Mouse (Mus musculus): ENCODE data around the gene Ppp1r36. TPM values are rescaled to one million over a fixed set of nuclear protein-coding genes. Genes with fewer than 3 reads are reported as not detected.
"Not testable (repeated sequence)": the region's sequence is repeated elsewhere in the genome, so short reads cannot be mapped to it uniquely, and the experiment has no call there.

Gene Ppp1r36
- total RNA-seq, 2 experiments from 2014 or later, result 0.18 TPM; not detected in 1

- DNase-seq, result no peak
Observed at GRCm38 (mm10) chr12:76448127-76448526, 30.8 kb downstream of the Ppp1r36 start.

DNA sequence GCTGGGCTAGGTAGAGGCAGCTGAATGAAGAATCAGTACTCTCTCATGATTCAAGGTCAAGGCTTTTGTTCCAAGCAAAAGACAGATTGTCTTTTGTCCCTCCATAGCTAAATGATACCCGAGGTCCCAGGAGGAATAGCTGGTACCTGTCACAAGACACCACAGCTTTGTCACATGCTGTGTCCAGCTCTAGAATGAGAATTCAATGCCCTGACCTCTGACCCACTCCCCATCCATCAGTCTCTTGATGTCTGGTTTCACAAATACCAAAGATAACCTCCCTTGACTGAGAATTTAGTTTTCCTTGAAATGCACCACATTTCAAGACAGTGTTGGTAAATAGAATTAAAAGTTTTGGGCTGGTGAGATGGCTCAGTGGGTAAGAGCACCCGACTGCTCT is 34.9 kb downstream of the Ppp1r36 start:
- no peak for DNase-seq

DNA sequence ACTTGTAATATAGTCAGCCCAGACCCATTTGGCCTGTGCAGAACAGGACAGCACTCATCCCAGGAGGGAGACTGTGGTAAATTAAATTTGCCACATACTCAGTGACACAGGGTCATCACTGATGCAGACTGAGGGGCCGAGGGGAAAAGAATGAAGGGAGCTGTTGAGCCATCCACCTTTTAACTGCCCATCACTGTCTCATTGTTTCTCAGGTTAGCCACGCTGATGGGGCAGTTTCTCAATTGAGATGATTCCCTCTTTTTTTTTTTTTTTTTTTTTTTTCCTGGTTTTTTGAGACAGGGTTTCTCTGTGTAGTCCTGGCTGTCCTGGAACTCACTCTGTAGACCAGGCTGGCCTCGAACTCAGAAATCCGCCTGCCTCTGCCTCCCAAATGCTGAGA is 41.1 kb downstream of the Ppp1r36 start:
- DNase-seq, result not testable (repeated sequence)

DNA sequence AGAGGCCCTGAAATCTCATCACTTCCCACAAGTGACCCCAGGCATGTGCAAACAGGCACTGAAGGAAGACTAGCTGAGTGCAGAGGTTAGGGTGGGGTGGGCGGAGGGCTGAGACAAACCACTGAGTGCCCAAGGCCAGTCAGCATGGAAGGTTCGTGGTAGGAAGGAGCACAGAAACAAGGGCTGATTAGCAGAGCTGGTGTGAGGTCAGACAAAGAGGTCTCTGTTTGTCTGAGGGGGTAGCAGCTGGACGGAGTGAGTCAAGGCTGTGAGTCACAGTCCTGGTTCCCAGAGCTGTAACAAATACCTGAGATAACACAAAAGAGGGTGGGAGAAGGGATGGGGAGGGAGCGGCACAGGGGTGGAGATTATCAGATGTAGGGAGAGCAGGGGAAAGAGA is 41.7 kb downstream of the Ppp1r36 start:
- DNase-seq, result no peak

GRCm38 (mm10) chr12:76463391-76463790 is 46.1 kb downstream of the Ppp1r36 start:
- peak in 1 of 2 experiments; percentile 18 for DNase-seq

- DNase-seq, result no peak
Observed at GRCm38 (mm10) chr12:76464651-76465252, 47.4 kb downstream of the Ppp1r36 start.

GRCm38 (mm10) chr12:76466651-76467050 is 49.3 kb downstream of the Ppp1r36 start:
- DNase-seq, result peak; percentile 33 to 46

DNA sequence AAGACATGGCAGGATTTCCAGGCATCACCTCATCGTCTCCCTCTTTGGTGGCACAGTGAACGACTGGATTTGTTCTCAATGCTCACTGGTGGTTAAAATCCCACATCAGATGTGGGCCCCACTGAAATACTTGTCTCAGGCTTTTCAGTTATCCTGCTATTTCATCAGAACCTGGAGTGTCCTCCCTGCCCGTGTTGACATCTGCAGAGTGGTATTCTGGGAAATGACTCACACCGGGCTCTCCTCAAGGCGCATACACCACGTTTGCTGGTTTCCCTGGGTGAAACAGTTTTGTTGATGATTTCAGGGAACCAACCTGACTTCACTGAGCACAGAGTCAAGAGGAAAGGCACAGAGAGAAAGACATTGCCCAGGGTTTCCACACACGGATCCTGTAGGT is 49.9 kb downstream of the Ppp1r36 start:
- DNase-seq, result no peak

DNA sequence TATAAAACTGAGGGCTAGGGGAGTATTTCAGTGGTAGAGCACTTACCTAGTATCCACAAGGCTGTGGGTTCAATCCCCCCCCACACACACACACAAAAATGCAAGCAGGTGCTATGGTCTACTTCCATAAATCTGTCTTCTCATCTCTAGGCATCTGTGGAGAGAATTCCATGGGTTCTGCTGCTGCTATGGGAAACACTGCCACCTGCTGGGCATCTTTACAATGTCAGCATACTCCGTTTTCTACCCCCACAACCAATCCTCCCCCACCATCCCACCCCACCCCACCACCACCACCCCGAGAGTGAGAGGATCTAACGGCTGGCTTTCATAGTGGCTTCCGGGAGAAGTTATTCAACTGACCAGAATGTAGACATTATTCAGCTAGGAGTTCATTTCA is 54.7 kb downstream of the Ppp1r36 start:
- peak; percentile 63 to 84 for DNase-seq

- DNase-seq, result no peak
Observed at GRCm38 (mm10) chr12:76473562-76474245, 56.4 kb downstream of the Ppp1r36 start.

DNA sequence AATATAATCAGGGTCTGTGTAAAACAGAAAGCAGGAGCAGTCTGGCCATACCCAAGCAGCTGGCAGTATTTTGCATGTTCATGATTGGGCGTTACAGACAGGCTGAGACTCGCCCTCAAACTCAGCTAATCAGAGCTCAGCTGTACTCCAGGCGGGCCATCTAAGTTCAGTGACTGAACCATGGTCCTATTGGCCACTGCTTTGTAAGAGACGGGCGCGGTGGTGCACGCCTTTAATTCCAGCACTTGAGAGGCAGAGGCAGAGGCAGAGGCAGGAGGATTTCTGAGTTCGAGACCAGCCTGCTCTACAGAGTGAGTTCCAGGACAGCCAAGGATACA is 56.9 kb downstream of the Ppp1r36 start:
- DNase-seq, result peak in 1 of 2 experiments; percentile 15

DNA sequence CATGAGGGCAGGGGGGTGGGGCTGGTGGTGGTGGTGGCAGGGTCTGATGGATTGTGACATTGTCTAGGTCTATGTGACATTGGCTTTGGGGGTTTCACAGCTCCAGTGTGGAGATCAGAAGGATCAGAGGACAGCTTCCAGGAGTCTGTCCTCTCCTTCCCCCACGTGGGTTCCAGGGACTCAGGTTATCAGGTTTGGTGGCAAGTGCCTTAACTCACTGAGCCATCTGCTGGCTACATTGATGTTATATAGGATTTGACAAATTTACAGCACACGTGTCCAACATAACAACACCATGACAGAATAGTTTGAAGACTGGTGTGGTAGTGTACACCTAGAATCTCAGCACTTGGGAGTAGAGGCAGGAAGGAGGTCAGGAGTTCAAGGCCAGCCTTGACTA is 57.5 kb downstream of the Ppp1r36 start:
- DNase-seq, result no peak

GRCm38 (mm10) chr12:76476146-76476545 is 58.8 kb downstream of the Ppp1r36 start:
- DNase-seq, result no peak

DNA sequence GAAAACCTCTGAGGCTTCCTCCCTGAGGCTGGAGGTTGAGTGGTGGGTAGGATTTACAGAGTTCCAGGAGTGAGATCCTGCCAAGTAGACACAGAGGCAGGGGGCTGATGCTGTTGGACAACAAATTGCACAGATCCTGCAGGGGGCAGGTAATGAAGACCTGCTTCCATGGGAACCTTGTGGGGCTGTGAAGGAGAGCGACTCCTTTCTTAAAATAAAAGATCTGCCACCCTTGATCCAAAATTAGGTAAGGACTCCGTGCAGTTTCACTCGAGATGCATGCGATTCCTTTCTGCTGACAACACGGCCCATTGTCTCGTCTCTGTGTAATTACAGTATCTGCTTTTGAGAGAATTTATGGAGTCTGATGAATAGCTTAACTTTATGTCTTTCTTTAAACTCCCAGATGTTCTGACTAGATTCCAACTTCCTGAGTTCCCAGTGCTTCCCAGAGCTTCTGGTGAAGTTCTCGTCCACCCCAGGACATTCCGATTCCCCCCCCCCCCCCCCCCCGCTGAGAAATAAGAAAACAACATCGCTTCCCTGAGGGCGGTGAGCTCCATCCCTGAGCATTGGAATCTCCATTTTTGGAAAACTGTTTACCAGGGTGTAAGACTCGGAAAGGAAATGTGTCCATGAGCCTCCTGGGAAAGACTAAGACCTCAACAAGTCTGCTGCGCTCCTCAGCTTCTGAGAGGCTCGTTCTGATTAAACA is 61.1 kb downstream of the Ppp1r36 start:
- DNase-seq, result peak; percentile 45 to 52

DNA sequence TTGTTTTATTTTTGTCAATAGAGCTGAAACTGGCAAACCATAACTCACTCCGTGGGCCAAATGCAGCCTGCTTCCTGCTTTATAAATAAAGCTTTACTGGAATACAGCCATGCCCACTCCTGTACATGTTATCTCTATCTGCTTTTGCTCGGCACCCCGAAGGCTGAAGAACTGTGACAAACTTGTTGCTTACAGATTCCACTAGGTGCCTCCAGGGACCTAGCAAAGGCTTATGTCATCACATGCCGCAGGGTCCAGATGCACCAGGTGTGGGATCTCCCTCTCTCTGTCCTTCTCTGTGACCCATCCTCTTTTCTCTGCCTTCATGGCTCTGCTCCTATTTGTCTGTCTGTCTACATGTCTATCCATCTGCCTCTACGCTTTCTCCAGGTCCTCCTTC is 61.8 kb downstream of the Ppp1r36 start:
- DNase-seq, result peak; percentile 22 to 34

- DNase-seq, result peak; percentile 52 to 63
Observed at GRCm38 (mm10) chr12:76479836-76480495, 62.6 kb downstream of the Ppp1r36 start.

GRCm38 (mm10) chr12:76482446-76482845 is 65.1 kb downstream of the Ppp1r36 start:
- peak; percentile 33 to 74 for DNase-seq

- no peak for DNase-seq
Observed at GRCm38 (mm10) chr12:76482948-76483347, 65.6 kb downstream of the Ppp1r36 start.

GRCm38 (mm10) chr12:76484881-76485280 is 67.5 kb downstream of the Ppp1r36 start:
- DNase-seq, result no peak

GRCm38 (mm10) chr12:76485381-76485780 is 68.0 kb downstream of the Ppp1r36 start:
- no peak for DNase-seq

DNA sequence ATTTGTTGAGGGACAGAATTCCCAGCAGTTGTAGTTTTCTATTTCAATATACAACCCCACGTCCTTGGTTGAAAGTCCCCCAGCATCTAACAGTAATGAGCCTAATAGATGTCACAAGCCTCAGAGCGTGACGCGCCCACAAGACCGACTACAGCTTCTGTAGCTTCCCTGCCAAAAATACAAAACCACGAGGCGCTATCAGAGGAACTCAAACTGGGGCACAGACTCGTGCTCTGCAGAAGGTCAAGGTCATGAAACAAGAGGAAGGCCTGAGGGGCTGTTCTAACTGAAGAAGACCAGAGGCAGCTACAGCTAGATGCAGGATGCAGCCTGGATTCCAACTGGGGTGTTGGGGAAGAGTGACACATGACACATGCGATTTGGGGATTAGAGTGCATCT is 69.6 kb downstream of the Ppp1r36 start:
- DNase-seq, result no peak

Data from heart, adult 18-20 months (tissue).